Mouse (Mus musculus) neural tube, embryonic 15.5 days (tissue): Measurements from ENCODE around the gene Daglb. TPM values are rescaled to one million over a fixed set of nuclear protein-coding genes. Genes with fewer than 3 reads are reported as not detected.

Source experiments
- ATAC-seq: fragments of 200-750 bp; cut with Nextera tagmentation; 2 replicates; pipeline ENCODE4 v1.8.0; 2017; ENCODE audit warnings: mild to moderate bottlenecking, moderate TSS enrichment, moderate library complexity; ENCODE audit not compliant: low FRiP score
- H3K27ac ChIP-seq: fragments of 300-500 bp; sonication (generic); replicated peaks from 2 replicates; pipeline ENCODE4 v1.5.1; 2015; ENCODE audit warnings: mild to moderate bottlenecking, inconsistent platforms
- H3K27me3 ChIP-seq: fragments of 300-500 bp; sonication (generic); replicated peaks from 2 replicates; pipeline ENCODE4 v1.6.1; 2015; ENCODE audit warnings: inconsistent platforms
- H3K36me3 ChIP-seq: fragments of 300-500 bp; sonication (generic); 2 replicates; pipeline ENCODE4 v1.6.1; 2015; ENCODE audit warnings: inconsistent platforms
- H3K4me1 ChIP-seq: fragments of 300-500 bp; sonication (generic); 2 replicates; pipeline ENCODE4 v1.6.1; 2015; ENCODE audit warnings: inconsistent platforms
- H3K4me2 ChIP-seq: fragments of 300-500 bp; sonication (generic); 2 replicates; pipeline ENCODE4 v1.6.1; 2015; ENCODE audit warnings: inconsistent platforms, mild to moderate bottlenecking, moderate library complexity
- H3K4me3 ChIP-seq: fragments of 300-500 bp; sonication (generic); replicated peaks from 2 replicates; pipeline ENCODE4 v1.5.1; 2015; ENCODE audit warnings: mild to moderate bottlenecking, inconsistent platforms
- H3K9ac ChIP-seq: fragments of 300-500 bp; sonication (generic); replicated peaks from 2 replicates; pipeline ENCODE4 v1.6.1; 2015; ENCODE audit warnings: mild to moderate bottlenecking, inconsistent platforms
- H3K9me3 ChIP-seq: fragments of 300-500 bp; sonication (generic); replicated peaks from 2 replicates; pipeline ENCODE4 v1.6.1; 2016; ENCODE audit warnings: inconsistent platforms
- WGBS: fragments of 180-500 bp; shearing (Covaris S2); methylation state at CpG from one replicate; pipeline ENCODE4 v1.1.7; 2015; ENCODE audit warnings: mixed read lengths; 5-methylcytosine and 5-hydroxymethylcytosine counted together
- polyA plus RNA-seq: library from polyadenylated mRNA; unstranded; fragments of >200 nt; fragmentation: Nextera tagmentation; extraction: Ambion mirVana; gene quantifications from 2 replicates; pipeline ENCODE4 v1.2.1, GENCODE M21; 2015

The Daglb gene
- polyA plus RNA-seq, 1 experiment from 2014 or later, result 21.9 TPM

DNA sequence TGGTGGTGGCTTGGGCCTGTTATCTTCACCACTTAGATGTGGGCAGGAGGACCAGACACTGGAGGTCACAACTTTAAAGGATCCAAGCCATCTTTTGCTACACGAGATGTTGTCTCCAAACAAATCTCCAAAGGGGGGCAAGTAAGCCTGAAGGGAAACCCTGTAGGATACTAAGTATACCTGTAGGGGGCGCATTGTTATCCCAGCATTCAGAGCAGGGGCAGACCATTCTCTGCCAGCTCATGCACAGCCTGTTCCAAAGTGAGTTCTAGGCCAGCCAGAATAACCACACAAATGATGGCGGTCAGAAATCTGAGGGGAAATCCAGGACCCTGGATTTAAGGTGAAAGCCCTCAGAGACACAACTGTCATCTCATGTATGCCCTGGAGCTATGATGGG lies 40.1 kb downstream of the Daglb start:
- H3K36me3 ChIP-seq, result peaks cover 49% of the 10 kb centered on the region
- H3K4me2 ChIP-seq, result no peak overlapping the region
- H3K4me1 ChIP-seq, result peaks cover 20% of the 10 kb centered on the region
- no peak overlapping the region for H3K4me3 ChIP-seq
- WGBS, result 69% methylated on average over 3 of the region's 3 CpGs
- H3K9ac ChIP-seq, result no peak overlapping the region
- H3K27ac ChIP-seq, result no peak overlapping the region
- no peak for ATAC-seq
- H3K9me3 ChIP-seq, result no peaks in the 10 kb centered on the region
- H3K27me3 ChIP-seq, result no peaks in the 10 kb centered on the region

DNA sequence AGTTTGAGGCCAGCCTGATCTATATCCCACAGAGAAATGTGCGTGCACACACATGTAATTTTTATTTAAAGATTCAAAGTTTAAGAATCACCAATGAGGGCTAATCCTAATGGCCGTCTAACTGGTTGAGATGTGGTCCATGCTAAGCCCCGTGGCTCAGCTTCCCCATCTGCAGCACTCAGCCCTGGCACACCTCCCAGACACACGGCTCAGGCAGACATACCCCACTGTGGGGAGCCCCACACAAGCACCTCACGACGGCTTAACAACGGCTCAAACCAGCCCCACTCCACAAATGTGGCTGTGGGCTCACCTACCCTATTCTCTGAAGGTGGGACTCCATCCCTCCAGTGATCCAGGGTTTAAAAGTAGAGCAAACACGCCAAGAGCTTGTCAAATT lies 40.7 kb downstream of the Daglb start:
- Histone ChIP-seq H3K27ac (no peak overlapping the region), H3K27me3 (no peaks in the 10 kb centered on the region), H3K36me3 (peaks cover 49% of the 10 kb centered on the region), H3K9ac (no peak overlapping the region), H3K4me3 (no peak overlapping the region), H3K4me2 (no peak overlapping the region), H3K9me3 (no peaks in the 10 kb centered on the region), H3K4me1 (peaks cover 25% of the 10 kb centered on the region)
- WGBS, result 85% methylated on average over 8 of the region's 8 CpGs
- ATAC-seq, result no peak

DNA sequence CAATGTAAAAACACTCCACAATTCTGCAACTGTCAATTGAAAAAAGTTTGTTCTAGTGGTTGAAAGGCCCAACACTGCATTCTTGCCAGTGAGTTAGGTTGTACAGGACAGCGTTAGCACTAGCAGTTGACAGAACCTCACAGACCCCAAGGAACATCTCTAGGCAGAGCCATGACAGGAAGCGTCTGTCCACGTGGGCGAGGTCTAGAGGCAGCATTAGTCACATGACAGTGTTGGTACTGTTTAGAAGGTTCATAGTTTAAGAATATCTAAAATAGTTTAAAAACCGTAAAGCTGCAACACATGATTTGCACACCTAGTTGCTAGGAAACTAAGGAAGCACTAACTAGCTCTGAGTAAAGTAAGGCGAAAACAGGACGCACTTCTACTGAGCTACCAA lies 41.2 kb downstream of the Daglb start:
- Histone ChIP-seq H3K27ac (no peak overlapping the region), H3K4me2 (no peak overlapping the region), H3K27me3 (no peaks in the 10 kb centered on the region), H3K4me1 (peaks cover 25% of the 10 kb centered on the region), H3K9ac (no peak overlapping the region), H3K36me3 (peaks cover 49% of the 10 kb centered on the region), H3K9me3 (no peaks in the 10 kb centered on the region), H3K4me3 (no peak overlapping the region)
- ATAC-seq, result no peak
- WGBS, result 92% methylated on average over 7 of the region's 7 CpGs

DNA sequence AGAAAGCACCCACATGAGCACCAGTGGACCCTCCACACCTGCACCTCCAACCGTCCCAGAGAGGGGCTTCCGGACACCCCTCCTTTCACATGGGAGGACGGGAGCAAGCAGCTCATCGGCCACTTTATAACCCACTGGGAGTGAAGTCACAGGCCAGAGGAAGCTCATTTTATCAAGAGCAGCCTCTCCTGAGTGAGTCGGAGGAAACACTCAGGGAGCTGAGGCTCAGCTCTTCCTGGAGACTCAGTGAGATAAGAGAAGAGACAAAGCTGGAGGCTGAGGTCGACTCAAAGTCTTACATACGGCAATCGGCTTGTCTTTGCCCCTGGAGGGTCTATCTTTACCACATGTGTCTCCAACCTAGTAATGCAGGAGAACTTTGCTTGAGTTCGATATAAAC lies 44.9 kb downstream of the Daglb start:
- Histone ChIP-seq H3K4me3 (no peak overlapping the region), H3K9ac (no peak overlapping the region), H3K36me3 (peaks cover 49% of the 10 kb centered on the region), H3K27ac (no peak overlapping the region), H3K9me3 (no peaks in the 10 kb centered on the region), H3K4me2 (no peak overlapping the region), H3K4me1 (peaks cover 25% of the 10 kb centered on the region), H3K27me3 (no peaks in the 10 kb centered on the region)
- 86% methylated on average over 9 of the region's 9 CpGs for WGBS
- no peak for ATAC-seq

DNA sequence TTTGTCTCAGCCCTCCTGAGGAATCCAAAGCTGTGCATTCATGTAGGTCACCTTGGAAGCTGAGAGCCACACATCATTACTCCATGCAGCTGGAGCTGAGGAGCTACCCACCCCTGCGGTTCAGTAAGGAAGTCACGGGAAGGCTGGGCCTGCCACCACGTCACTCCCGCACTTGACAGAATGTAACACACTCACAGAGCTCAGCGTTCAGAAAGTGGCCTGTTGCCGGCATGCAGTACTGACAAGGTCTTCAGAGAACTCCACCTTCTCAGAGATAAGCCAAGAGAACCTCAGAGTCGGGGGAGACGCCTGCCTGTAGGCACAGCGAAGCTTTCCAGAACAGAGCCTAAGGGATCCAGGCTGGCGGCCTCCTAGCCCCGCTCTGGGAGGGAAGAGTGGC lies 45.4 kb downstream of the Daglb start:
- WGBS, result 84% methylated on average over 11 of the region's 11 CpGs
- no peak overlapping the region for H3K4me3 ChIP-seq
- ATAC-seq, result no peak
- peaks cover 25% of the 10 kb centered on the region for H3K4me1 ChIP-seq
- H3K4me2 ChIP-seq, result no peak overlapping the region
- no peaks in the 10 kb centered on the region for H3K9me3 ChIP-seq
- H3K36me3 ChIP-seq, result peaks cover 49% of the 10 kb centered on the region
- H3K27ac ChIP-seq, result no peak overlapping the region
- no peak overlapping the region for H3K9ac ChIP-seq
- H3K27me3 ChIP-seq, result no peaks in the 10 kb centered on the region

DNA sequence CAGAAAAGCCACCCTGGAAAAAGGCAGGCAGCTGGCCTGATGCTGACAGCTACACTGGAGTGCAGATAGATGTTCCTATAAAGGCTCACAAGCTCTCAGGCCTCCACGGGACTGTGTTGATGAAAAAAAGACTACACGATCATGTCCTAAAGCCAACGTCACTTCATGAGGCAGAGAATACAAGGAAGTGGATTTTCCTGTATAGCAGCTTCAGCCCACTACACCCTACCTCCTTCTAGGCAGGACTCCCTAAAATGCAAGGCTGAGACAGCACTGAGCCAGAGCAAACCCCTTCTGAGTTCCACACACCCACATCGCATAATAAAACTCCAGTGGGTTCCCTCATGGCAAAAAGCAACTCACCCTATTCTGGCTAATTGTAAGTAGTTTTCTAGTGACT lies 47.2 kb downstream of the Daglb start:
- WGBS, result 88% methylated on average over 4 of the region's 4 CpGs

DNA sequence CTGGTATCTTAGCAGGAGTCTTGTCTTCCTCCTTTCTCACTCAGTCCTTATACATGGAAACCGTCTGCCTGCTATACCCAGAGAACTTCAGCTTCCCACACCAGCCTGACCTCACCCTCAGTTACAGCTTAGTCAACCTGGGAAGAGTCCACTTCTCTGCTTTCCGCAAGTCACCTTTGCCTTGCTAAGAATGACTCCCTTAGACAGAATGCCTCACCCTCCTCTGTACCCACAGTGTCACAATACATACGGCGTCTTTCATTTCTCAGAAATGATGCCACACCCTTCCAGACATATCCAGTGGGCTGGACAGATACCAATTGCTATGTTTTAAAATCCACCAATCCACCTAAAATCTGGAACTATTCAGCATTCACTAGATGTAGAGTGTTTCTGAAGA lies 47.9 kb downstream of the Daglb start:
- Histone ChIP-seq H3K9me3 (no peaks in the 10 kb centered on the region), H3K9ac (no peak overlapping the region), H3K4me3 (no peak overlapping the region), H3K27ac (no peak overlapping the region), H3K4me1 (peaks cover 25% of the 10 kb centered on the region), H3K36me3 (peaks cover 48% of the 10 kb centered on the region), H3K4me2 (no peak overlapping the region), H3K27me3 (no peaks in the 10 kb centered on the region)
- ATAC-seq, result no peak
- WGBS, result 92% methylated on average over 4 of the region's 4 CpGs

More for the DNA sequence above, 47.2 kb downstream of the Daglb start:
- ATAC-seq, result no peak
- Histone ChIP-seq H3K36me3 (peaks cover 51% of the 10 kb centered on the region), H3K27ac (no peak overlapping the region), H3K9ac (no peak overlapping the region), H3K27me3 (no peaks in the 10 kb centered on the region), H3K4me1 (peaks cover 25% of the 10 kb centered on the region), H3K4me2 (no peak overlapping the region), H3K4me3 (no peak overlapping the region), H3K9me3 (no peaks in the 10 kb centered on the region)

DNA sequence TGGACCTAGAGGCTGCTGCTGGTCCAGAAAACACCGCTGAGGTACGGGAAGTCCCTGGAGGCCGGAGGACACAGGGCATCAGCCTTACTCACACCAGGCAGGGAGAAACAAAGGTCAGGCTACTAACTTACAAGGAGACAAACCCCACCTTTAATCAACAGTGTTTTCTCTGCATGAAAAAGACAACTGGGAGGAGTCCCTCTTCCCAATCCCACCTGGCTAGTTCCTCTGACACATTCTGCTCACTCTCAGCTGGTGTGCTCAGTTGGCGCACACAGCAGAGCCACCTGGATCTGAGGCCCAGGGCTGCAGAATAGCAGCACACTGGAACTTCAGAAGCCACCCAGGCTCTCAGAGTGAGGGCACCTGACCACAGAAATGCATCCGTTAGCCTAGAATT lies 50.5 kb downstream of the Daglb start:
- 93% methylated on average over 5 of the region's 5 CpGs for WGBS
- Histone ChIP-seq H3K36me3 (peaks cover 48% of the 10 kb centered on the region), H3K9ac (0 out of 2 replicates have a peak overlapping the region, but pooled peaks have one; percentile 5), H3K27me3 (no peaks in the 10 kb centered on the region), H3K4me1 (peaks cover 10% of the 10 kb centered on the region; the same call in 1 of the 2 replicates), H3K4me3 (no peak overlapping the region), H3K27ac (no peak overlapping the region), H3K4me2 (no peak overlapping the region), H3K9me3 (no peaks in the 10 kb centered on the region)
- ATAC-seq, result no peak

DNA sequence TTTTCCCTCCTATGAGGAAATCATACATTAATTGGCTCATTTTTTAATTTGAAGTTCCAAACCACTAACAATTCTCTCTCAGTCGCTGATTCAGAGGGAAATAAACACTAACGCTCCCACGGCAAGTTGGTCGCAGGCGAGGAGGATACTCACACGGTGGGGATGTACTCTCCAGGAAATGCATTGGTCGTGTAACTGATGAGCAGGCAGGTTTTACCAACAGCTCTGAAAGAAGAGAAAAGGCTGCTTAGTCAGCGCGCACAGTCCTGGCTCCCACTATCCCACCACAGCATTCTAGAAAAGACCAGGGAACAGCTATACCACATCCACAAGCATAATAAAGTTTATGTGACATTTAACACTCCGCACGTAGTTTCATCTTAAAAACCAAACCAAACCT lies 52.6 kb downstream of the Daglb start:
- Histone ChIP-seq H3K27me3 (no peaks in the 10 kb centered on the region), H3K9me3 (no peaks in the 10 kb centered on the region), H3K9ac (no peak overlapping the region), H3K36me3 (peaks cover 41% of the 10 kb centered on the region), H3K4me1 (peaks cover 9% of the 10 kb centered on the region; the same call in 1 of the 2 replicates), H3K4me2 (no peak overlapping the region), H3K4me3 (no peak overlapping the region), H3K27ac (no peak overlapping the region)
- ATAC-seq, result no peak
- 88% methylated on average over 11 of the region's 11 CpGs for WGBS

DNA sequence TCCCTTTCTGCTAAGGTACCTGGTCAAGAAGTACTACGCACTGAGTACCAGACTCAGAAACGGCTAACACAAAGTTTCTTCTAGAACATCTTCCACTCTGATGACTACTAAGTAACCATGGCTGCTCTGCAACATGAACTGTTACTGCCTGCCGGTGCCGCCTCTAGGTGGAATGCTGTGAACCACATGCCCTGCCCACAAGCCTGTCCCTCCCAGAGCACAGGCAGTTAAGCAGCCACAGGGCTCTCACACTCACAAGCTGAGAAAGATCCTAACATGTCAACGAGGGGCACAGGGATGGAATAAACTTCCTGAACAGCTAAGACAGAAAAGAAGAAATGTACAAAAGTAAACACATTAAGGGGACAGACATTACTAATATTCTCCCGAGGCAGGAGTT lies 53.1 kb downstream of the Daglb start:
- peaks cover 37% of the 10 kb centered on the region for H3K36me3 ChIP-seq
- peaks cover 9% of the 10 kb centered on the region; the same call in 1 of the 2 replicates for H3K4me1 ChIP-seq
- ATAC-seq, result no peak
- H3K4me2 ChIP-seq, result no peak overlapping the region
- no peak overlapping the region for H3K9ac ChIP-seq
- 84% methylated on average over 6 of the region's 6 CpGs for WGBS
- no peaks in the 10 kb centered on the region for H3K27me3 ChIP-seq
- no peaks in the 10 kb centered on the region for H3K9me3 ChIP-seq
- H3K27ac ChIP-seq, result no peak overlapping the region
- no peak overlapping the region for H3K4me3 ChIP-seq

DNA sequence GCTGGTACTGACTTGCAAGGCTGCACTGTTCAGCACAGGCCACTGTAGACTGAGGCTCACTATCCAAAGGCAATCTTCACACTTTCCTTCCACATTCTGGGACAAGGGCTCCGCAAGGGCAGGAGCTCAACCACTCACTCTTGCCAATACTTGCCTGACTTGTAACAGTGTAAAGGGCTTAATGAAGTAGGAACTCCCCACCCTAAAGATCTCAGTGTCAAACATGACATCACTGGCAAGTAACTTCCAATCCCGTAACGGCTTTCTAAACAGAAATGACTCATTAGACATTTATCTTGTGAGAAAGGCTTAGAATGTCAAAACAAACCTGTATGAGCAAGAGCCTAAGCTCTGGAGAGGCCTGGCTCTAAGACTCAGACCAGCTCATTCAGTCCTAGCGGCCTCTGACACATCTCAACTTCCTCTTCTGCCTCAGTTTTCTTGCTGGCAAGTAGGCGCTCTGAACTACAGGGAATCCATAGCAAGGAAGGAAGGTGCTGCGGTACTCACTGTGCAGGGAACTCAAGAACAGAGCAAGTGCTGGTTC lies 53.7 kb downstream of the Daglb start:
- Histone ChIP-seq H3K9me3 (no peaks in the 10 kb centered on the region), H3K4me2 (no peak overlapping the region), H3K27me3 (no peaks in the 10 kb centered on the region), H3K4me3 (no peak overlapping the region), H3K36me3 (peaks cover 35% of the 10 kb centered on the region), H3K9ac (no peak overlapping the region), H3K4me1 (peaks cover 9% of the 10 kb centered on the region; the same call in 1 of the 2 replicates), H3K27ac (no peak overlapping the region)
- 88% methylated on average over 6 of the region's 6 CpGs for WGBS
- no peak for ATAC-seq

DNA sequence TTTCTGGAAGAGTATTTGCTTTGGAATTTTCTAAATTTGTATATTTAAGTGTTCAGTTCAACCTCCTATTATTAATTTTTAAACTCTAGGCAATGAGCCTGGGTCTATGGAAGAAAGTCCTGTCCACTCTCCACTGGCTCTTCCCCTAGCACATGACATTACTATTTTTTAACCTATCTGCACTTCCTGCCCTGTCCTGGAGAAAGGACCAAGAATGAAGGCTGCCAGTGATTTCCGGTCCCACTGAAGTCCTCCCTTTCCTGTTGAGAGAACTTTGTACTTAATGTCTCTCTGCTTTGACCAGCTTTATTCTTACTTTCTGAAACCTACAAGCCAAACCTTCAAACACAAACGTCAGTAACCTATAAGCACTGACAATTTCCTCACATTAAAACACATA lies 56.0 kb downstream of the Daglb start:
- Histone ChIP-seq H3K9me3 (no peaks in the 10 kb centered on the region), H3K4me2 (no peak overlapping the region), H3K4me1 (peaks cover 20% of the 10 kb centered on the region), H3K4me3 (no peak overlapping the region), H3K9ac (no peak overlapping the region), H3K27me3 (no peaks in the 10 kb centered on the region), H3K36me3 (peaks cover 12% of the 10 kb centered on the region), H3K27ac (no peak overlapping the region)
- no peak for ATAC-seq
- 84% methylated on average over 2 of the region's 2 CpGs for WGBS

DNA sequence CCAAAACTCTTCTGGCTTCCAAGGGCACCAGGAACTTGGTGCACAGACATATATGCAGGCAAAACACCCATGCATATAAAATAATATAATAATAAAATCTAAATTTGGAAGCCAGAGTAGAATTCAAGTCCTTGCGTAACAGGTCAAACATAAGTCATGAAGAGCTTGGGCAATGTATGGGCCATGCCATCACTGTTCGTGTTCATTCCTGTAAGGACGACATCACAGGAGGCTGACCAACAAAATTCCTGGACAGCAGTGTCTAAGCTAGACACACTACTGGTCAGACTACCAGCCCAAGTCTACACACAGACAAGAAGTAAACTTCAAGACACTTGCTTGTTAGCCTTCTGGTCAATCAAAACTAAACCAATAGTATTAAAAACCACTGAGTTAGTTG lies 58.5 kb downstream of the Daglb start:
- Histone ChIP-seq H3K4me1 (peaks cover 36% of the 10 kb centered on the region), H3K4me2 (no peak overlapping the region), H3K9me3 (no peaks in the 10 kb centered on the region), H3K4me3 (no peak overlapping the region), H3K9ac (no peak overlapping the region), H3K27ac (no peak overlapping the region), H3K27me3 (no peaks in the 10 kb centered on the region), H3K36me3 (no peaks in the 10 kb centered on the region)
- ATAC-seq, result no peak
- 91% methylated on average over 3 of the region's 3 CpGs for WGBS
